Comparison of ENCODE assay signal across 15 mouse cellular contexts in the genomic region with DNA sequence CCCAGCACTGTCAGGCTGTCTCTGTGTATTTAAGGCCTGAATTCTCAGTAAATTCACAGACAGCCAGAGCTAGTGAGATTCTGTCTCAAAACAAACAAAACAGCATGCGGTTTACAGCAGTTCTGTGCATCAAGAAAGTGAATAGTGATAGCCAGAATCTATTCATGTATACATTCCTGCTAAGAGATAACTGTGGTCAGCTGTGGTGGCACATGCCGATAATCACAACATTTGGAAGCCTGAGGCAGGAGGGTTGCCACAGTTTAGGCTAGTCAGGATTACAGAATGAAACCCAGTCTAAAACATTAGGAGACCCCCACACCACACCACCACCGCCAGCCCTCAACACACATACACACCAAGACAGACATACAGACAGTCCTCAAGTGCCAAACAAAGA. TPM values are rescaled to one million over a fixed set of nuclear protein-coding genes. Genes with fewer than 3 reads are reported as not detected.
A peak's percentile ranks its signal among the peaks of the same experiment; 100 is the strongest.
DNase-seq lines count a peak whose midpoint lies in the region; ATAC-seq and TF ChIP-seq lines count a peak whose summit lies in the region.
"Had no signal": no experiment of that assay in that cellular context is flagged by ENCODE, and none has a peak within 500 bp of the region (broad histone marks: within the 10 kb centered on the region; RNA-seq: fewer than 3 reads in every experiment).

No protein-coding gene starts in this region.

- TF ChIP-seq CTCF in heart, adult 2 months (IDR thresholded peaks at IDR 0.05), result no peak

- WGBS in heart, adult 2 months, result 76% methylated on average over 3 of the region's 3 CpGs
- WGBS in kidney, embryonic 15.5 days, result 77% methylated on average over 3 of the region's 3 CpGs
- WGBS in kidney, embryonic 14.5 days, result 80% methylated on average over 3 of the region's 3 CpGs
- 82% methylated on average over 3 of the region's 3 CpGs for WGBS in hindbrain, embryonic 14.5 days

- H3K36me3 ChIP-seq in heart, adult 2 months (ENCODE audit: control insufficient read depth, insufficient read depth, low read length), result peaks cover 23% of the 10 kb centered on the region
- no peaks in the 10 kb centered on the region for H3K36me3 ChIP-seq in kidney, embryonic 15.5 days
- no peaks in the 10 kb centered on the region for H3K36me3 ChIP-seq in kidney, embryonic 14.5 days (ENCODE audit: control insufficient read depth, insufficient read depth, low read length)
- H3K36me3 ChIP-seq in hindbrain, embryonic 14.5 days (replicated peaks; ENCODE audit: control insufficient read depth, insufficient read depth), result no peaks in the 10 kb centered on the region

- TF ChIP-seq EP300 in heart, adult 2 months (IDR thresholded peaks at IDR 0.05; ENCODE audit: insufficient read depth, low read depth, low read length), result no peak

- TF ChIP-seq POLR2A in heart, adult 2 months (IDR thresholded peaks at IDR 0.05; ENCODE audit: insufficient read depth, low read depth, low read length), result no peak

- peaks cover 1% of the 10 kb centered on the region; the same call in 1 of the 2 replicates for H3K79me2 ChIP-seq in heart, adult 2 months (replicated peaks; ENCODE audit: control insufficient read depth, insufficient read depth, low read length)

- H3K27me3 ChIP-seq in heart, adult 2 months (ENCODE audit: control insufficient read depth, insufficient read depth, low read length), result no peaks in the 10 kb centered on the region
- H3K27me3 ChIP-seq in kidney, embryonic 15.5 days, result no peaks in the 10 kb centered on the region
- H3K27me3 ChIP-seq in kidney, embryonic 14.5 days (ENCODE audit: control insufficient read depth, insufficient read depth, low read length), result no peaks in the 10 kb centered on the region
- H3K27me3 ChIP-seq in hindbrain, embryonic 14.5 days (ENCODE audit: control insufficient read depth, insufficient read depth, low read length), result no peaks in the 10 kb centered on the region

- H3K4me1 ChIP-seq in heart, adult 2 months (ENCODE audit: control insufficient read depth, insufficient read depth, low read length), result peaks cover 39% of the 10 kb centered on the region
- peaks cover 72% of the 10 kb centered on the region for H3K4me1 ChIP-seq in kidney, embryonic 15.5 days
- H3K4me1 ChIP-seq in kidney, embryonic 14.5 days (ENCODE audit: control insufficient read depth, insufficient read depth, low read length), result peaks cover 35% of the 10 kb centered on the region
- peaks cover 16% of the 10 kb centered on the region; the same call in 1 of the 2 replicates for H3K4me1 ChIP-seq in hindbrain, embryonic 14.5 days (replicated peaks; ENCODE audit: control insufficient read depth, insufficient read depth, low read length)

- no peak for DNase-seq in heart, adult 2 months
- DNase-seq in heart, adult 18-20 months, result no peak
- DNase-seq in hindbrain, embryonic 14.5 days (ENCODE audit: low spot score), result no peak
- DNase-seq in embryo, embryonic 9.5 days (ENCODE audit: extremely low spot score), result no peak
- no peak for DNase-seq in ovary, adult 18-20 months (ENCODE audit: low spot score)
- DNase-seq: adrenal gland, postnatal 14 days; cerebellum, postnatal 25 days; forebrain, postnatal 0 days; gastrocnemius, postnatal 25 days; kidney, adult 11 months; lung, adult 18-20 months; right cerebral cortex, postnatal 4 days had no signal

- intact Hi-C loops in heart, adult 2 months (cut with DNase I), result loop anchor here (2.0 kb wide), 1 partner anchor 15 kb away; no protein-coding TSS in a partner anchor

- H3K9ac ChIP-seq in heart, adult 2 months (ENCODE audit: low read depth, low read length), result no peak overlapping the region
- H3K9ac ChIP-seq in kidney, embryonic 15.5 days, result no peak overlapping the region
- no peak overlapping the region for H3K9ac ChIP-seq in kidney, embryonic 14.5 days (ENCODE audit: low read depth, low read length)
- no peak overlapping the region for H3K9ac ChIP-seq in hindbrain, embryonic 14.5 days
- H3K9ac ChIP-seq: forebrain, postnatal 0 days had no signal

- no peak overlapping the region for H3K4me2 ChIP-seq in kidney, embryonic 15.5 days
- H3K4me2 ChIP-seq in kidney, embryonic 14.5 days (replicated peaks; ENCODE audit: low read depth, low read length), result no peak overlapping the region
- H3K4me2 ChIP-seq in hindbrain, embryonic 14.5 days (replicated peaks), result no peak overlapping the region

- peak overlapping the region; percentile 93 for H3K27ac ChIP-seq in heart, adult 2 months
- peak overlapping the region; percentile 13; the same call in 1 of the 2 replicates for H3K27ac ChIP-seq in kidney, embryonic 15.5 days
- no peak overlapping the region for H3K27ac ChIP-seq in kidney, embryonic 14.5 days (ENCODE audit: low read depth, low read length)
- H3K27ac ChIP-seq in hindbrain, embryonic 14.5 days, result peak overlapping the region; percentile 47

- no peak overlapping the region for H3K4me3 ChIP-seq in heart, adult 2 months
- no peak overlapping the region for H3K4me3 ChIP-seq in kidney, embryonic 15.5 days (replicated peaks)
- H3K4me3 ChIP-seq in kidney, embryonic 14.5 days (ENCODE audit: low read length), result no peak overlapping the region
- no peak overlapping the region for H3K4me3 ChIP-seq in hindbrain, embryonic 14.5 days (replicated peaks; ENCODE audit: low read length)

- no peaks in the 10 kb centered on the region for H3K9me3 ChIP-seq in kidney, embryonic 15.5 days (replicated peaks)
- no peaks in the 10 kb centered on the region for H3K9me3 ChIP-seq in kidney, embryonic 14.5 days (ENCODE audit: control insufficient read depth, low read length)
- H3K9me3 ChIP-seq in hindbrain, embryonic 14.5 days (ENCODE audit: control insufficient read depth, low read length), result no peaks in the 10 kb centered on the region

- ATAC-seq in kidney, embryonic 15.5 days (replicated peaks; ENCODE audit: low FRiP score), result no peak
- no peak for ATAC-seq in kidney, embryonic 14.5 days (ENCODE audit: low FRiP score, low TSS enrichment)
- ATAC-seq in hindbrain, embryonic 14.5 days (ENCODE audit: low FRiP score), result no peak
- peak; percentile 30 for ATAC-seq in megakaryocyte progenitor cell, adult 5-6 weeks (replicated peaks; ENCODE audit: poor library complexity)
- ATAC-seq: forebrain, postnatal 0 days had no signal

RNA-seq across cellular contexts. Expression of gene Pkig, which starts 31.6 kb away (rescaled TPM):
- 100 to 1,000 TPM; 214 to 237 TPM for total RNA-seq in heart, adult 2 months (2021)
- polyA plus RNA-seq in heart, adult 2 months (2012; rRNA removed), result 344 and 361 TPM in 2 replicates
- 100 to 1,000 TPM; 219 to 232 TPM for total RNA-seq in heart, adult 18-20 months (2021)
- polyA plus RNA-seq in kidney, embryonic 15.5 days (2015; fragmentation: Nextera tagmentation; extraction: Ambion mirVana), result 167 and 174 TPM in 2 replicates
- 187 and 203 TPM in 2 replicates for polyA plus RNA-seq in kidney, embryonic 14.5 days (2014; fragmentation: Nextera tagmentation; extraction: Ambion mirVana)
- polyA plus RNA-seq in hindbrain, embryonic 14.5 days (2014; fragmentation: Nextera tagmentation; extraction: Ambion mirVana), result 107 and 117 TPM in 2 replicates
- total RNA-seq in megakaryocyte progenitor cell, adult 5-6 weeks (2015), result 50.8 and 54.4 TPM in 2 replicates
- total RNA-seq in megakaryocyte progenitor cell, adult 5-6 weeks (2017), result 52.9 and 56.3 TPM in 2 replicates

RNA-seq across cellular contexts. Expression of gene Serinc3, which starts 44.8 kb away (rescaled TPM):
- 100 to 1,000 TPM; 294 to 351 TPM for total RNA-seq in heart, adult 2 months (2021)
- 264 and 414 TPM in 2 replicates for polyA plus RNA-seq in heart, adult 2 months (2012; rRNA removed)
- total RNA-seq in heart, adult 18-20 months (2021), result 100 to 1,000 TPM; 284 to 364 TPM
- polyA plus RNA-seq in kidney, embryonic 15.5 days (2015; fragmentation: Nextera tagmentation; extraction: Ambion mirVana), result 43.7 and 44.0 TPM in 2 replicates
- polyA plus RNA-seq in kidney, embryonic 14.5 days (2014; fragmentation: Nextera tagmentation; extraction: Ambion mirVana), result 35.4 and 43.0 TPM in 2 replicates
- polyA plus RNA-seq in hindbrain, embryonic 14.5 days (2014; fragmentation: Nextera tagmentation; extraction: Ambion mirVana), result 42.1 and 45.1 TPM in 2 replicates
- 641 and 693 TPM in 2 replicates for total RNA-seq in megakaryocyte progenitor cell, adult 5-6 weeks (2015)
- 470 and 502 TPM in 2 replicates for total RNA-seq in megakaryocyte progenitor cell, adult 5-6 weeks (2017)
